Mouse (Mus musculus) hindbrain, postnatal 0 days (tissue): ENCODE measurements around the gene Ethe1. TPM values are rescaled to one million over a fixed set of nuclear protein-coding genes. Genes with fewer than 3 reads are reported as not detected.
A peak's percentile ranks its signal among the peaks of the same experiment; 100 is the strongest.

ENCODE experiments used
- ATAC-seq: fragments of 200-750 bp; cut with Nextera tagmentation; 2 replicates; pipeline ENCODE4 v1.8.0; 2017; ENCODE audit warnings: mild to moderate bottlenecking, moderate TSS enrichment, moderate library complexity
- DNase-seq: peaks from one replicate; pipeline ENCODE4 v3.0.0-alpha.2; 2015; ENCODE audit warnings: low spot score
- H3K27ac ChIP-seq: fragments of 300-500 bp; sonication (generic); 2 replicates; pipeline ENCODE4 v1.5.1; 2014; ENCODE audit warnings: mild to moderate bottlenecking
- H3K27me3 ChIP-seq: fragments of 300-500 bp; sonication (generic); 2 replicates; pipeline ENCODE4 v1.6.1; 2014; ENCODE audit warnings: low read length, mixed read lengths; ENCODE audit not compliant: insufficient read depth
- H3K36me3 ChIP-seq: fragments of 300-500 bp; sonication (generic); 2 replicates; pipeline ENCODE4 v1.6.1; 2014; ENCODE audit warnings: low read length, mixed read lengths; ENCODE audit not compliant: insufficient read depth
- H3K4me1 ChIP-seq: fragments of 300-500 bp; sonication (generic); 2 replicates; pipeline ENCODE4 v1.6.1; 2014; ENCODE audit warnings: antibody characterized with exemption, low read length, mixed read lengths; ENCODE audit not compliant: insufficient read depth
- H3K4me2 ChIP-seq: fragments of 300-500 bp; sonication (generic); 2 replicates; pipeline ENCODE4 v1.6.1; 2014; ENCODE audit warnings: low read depth, mild to moderate bottlenecking, low read length, moderate library complexity, mixed read lengths
- H3K4me3 ChIP-seq: fragments of 300-500 bp; sonication (generic); 2 replicates; pipeline ENCODE4 v1.5.1; 2014; ENCODE audit warnings: low read length
- H3K9ac ChIP-seq: fragments of 300-500 bp; sonication (generic); replicated peaks from 2 replicates; pipeline ENCODE4 v1.6.1; 2014; ENCODE audit warnings: mild to moderate bottlenecking, low read length, moderate library complexity, mixed read lengths
- H3K9me3 ChIP-seq: fragments of 300-500 bp; sonication (generic); 2 replicates; pipeline ENCODE4 v1.6.1; 2016; ENCODE audit warnings: low read length, mixed read lengths
- CTCF ChIP-seq: IDR thresholded peaks from 2 replicates; pipeline ENCODE4 v1.5.1; 2016; ENCODE audit warnings: antibody characterized with exemption, control low read depth, low read depth
- WGBS: fragments of 180-500 bp; shearing (Covaris S2); extraction: QIAGEN DNeasy Blood & Tissue Kit; methylation state at CpG from one replicate; pipeline ENCODE4 v1.1.7; 2014; 5-methylcytosine and 5-hydroxymethylcytosine counted together
- polyA plus RNA-seq: library from polyadenylated mRNA; unstranded; fragments of >200 nt; fragmentation: Nextera tagmentation; extraction: Ambion mirVana; gene quantifications from 2 replicates; pipeline ENCODE4 v1.2.1, GENCODE M21; 2015
- total RNA-seq: library from RNA; depleted of rRNA; stranded (reverse); fragments of >200 nt; gene quantifications from 2 replicates; pipeline ENCODE4 v1.2.3, GENCODE M21; 2014

Ethe1 gene
- total and polyA plus RNA-seq, 2 experiments from 2014 or later: 25.3 to 43.8 TPM

DNA sequence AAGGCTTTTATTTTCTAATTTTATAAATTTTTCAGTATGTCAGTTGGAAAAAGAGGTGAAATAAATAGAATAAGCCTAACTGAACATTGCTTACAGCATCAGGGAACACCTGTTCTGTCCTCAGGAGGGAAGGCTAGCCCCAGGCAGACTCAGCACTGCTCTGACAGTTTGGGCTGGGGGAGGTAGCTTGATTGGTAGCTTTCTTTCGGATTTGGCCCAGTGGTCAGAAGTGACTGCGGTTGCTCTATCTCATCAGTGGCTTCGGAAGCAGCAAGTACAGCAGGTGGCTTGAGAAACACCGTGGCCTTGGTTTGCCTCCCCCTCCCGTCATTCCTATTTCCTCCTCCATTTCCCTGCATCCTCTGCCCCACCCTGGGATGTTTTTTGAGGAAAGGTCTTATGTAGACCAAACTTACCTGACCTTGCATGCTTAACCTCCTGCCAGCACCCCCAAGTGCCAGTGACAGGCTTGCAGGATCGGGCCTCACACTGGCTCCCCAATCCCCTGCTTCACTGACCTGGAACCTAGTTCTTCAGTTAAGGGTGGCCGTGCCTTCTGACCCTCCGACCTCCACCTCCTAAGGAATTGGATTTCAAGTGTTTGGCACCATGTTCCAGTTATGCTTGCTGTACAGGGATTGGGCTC lies 24.0 kb upstream of the Ethe1 start:
- no peak overlapping the region for H3K9ac ChIP-seq
- no peaks in the 10 kb centered on the region for H3K27me3 ChIP-seq
- H3K4me2 ChIP-seq: no peak overlapping the region
- no peaks in the 10 kb centered on the region for H3K9me3 ChIP-seq
- DNase-seq (no peak), ATAC-seq (no peak)
- H3K36me3 ChIP-seq: peaks cover 29% of the 10 kb centered on the region
- WGBS: 86% methylated on average over 8 of the region's 8 CpGs
- no peak overlapping the region for H3K27ac ChIP-seq
- H3K4me1 ChIP-seq: no peaks in the 10 kb centered on the region
- TF ChIP-seq CTCF: no peak
- H3K4me3 ChIP-seq: no peak overlapping the region

DNA sequence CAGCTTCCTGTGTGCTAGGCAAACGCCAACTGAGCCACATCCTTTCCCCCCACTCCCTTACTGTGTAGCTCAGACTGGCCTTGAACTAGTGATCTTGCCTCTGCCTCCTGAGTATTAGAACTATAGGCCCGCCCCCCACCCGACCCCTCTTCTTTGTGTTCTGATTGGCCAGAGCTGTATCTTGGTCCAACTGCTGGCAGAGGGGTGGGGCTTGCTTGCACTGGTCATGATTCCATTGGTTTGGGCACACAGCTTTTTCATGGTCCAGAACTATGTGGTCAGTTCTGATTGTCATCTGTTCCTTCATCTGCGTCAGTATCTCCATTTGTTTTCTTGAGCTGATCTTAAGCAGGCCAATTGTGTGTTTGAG lies 23.5 kb upstream of the Ethe1 start:
- WGBS: 85% methylated on average over 4 of the region's 4 CpGs

DNA sequence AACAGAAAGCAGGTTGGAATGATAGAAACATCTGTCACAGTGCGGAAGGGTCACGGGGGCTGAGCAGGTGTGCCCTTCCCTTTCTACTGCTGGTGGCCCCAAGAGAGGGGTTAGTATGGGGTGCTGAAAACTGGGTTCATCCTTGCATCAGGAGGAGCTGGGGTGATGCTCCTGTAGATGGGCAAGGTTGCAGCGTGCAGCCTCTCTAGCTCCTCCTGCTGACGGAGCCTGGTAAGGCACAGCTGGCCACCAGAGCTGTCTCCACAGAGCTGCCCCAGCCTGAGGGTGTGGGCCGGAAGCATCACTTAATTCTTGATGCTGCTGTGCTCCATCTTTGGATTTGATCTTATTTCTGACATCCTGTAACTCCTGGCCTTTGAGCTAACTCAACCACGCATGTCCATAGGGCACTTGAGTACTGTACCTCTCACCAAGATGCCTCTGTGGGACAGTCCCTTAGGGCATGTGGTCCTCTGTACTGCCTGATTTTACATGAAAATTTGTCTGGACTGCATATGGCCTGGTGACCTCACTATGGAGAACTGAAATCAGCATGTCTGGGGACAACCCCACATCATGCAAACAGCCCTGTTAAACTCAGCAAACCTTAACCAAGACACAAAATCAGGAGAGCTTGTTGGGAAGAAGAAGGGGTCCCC lies 22.6 kb upstream of the Ethe1 start:
- no peak overlapping the region for H3K9ac ChIP-seq
- no peaks in the 10 kb centered on the region for H3K9me3 ChIP-seq
- TF ChIP-seq CTCF: peak; percentile 78
- H3K4me1 ChIP-seq: no peaks in the 10 kb centered on the region
- H3K27ac ChIP-seq: no peak overlapping the region
- no peak overlapping the region for H3K4me2 ChIP-seq
- peak; percentile 69; the same call in 1 of the 2 replicates for ATAC-seq
- H3K36me3 ChIP-seq: peaks cover 35% of the 10 kb centered on the region
- no peak overlapping the region for H3K4me3 ChIP-seq
- peak; percentile 68 for DNase-seq
- no peaks in the 10 kb centered on the region for H3K27me3 ChIP-seq
- 65% methylated on average over 6 of the region's 6 CpGs for WGBS

More for the DNA sequence above, 23.5 kb upstream of the Ethe1 start:
- ATAC-seq: no peak
- Histone ChIP-seq H3K9me3 (no peaks in the 10 kb centered on the region), H3K36me3 (peaks cover 34% of the 10 kb centered on the region), H3K27ac (no peak overlapping the region), H3K4me1 (no peaks in the 10 kb centered on the region), H3K27me3 (no peaks in the 10 kb centered on the region), H3K9ac (no peak overlapping the region), H3K4me2 (no peak overlapping the region), H3K4me3 (no peak overlapping the region)
- TF ChIP-seq CTCF: no peak
- DNase-seq: no peak

DNA sequence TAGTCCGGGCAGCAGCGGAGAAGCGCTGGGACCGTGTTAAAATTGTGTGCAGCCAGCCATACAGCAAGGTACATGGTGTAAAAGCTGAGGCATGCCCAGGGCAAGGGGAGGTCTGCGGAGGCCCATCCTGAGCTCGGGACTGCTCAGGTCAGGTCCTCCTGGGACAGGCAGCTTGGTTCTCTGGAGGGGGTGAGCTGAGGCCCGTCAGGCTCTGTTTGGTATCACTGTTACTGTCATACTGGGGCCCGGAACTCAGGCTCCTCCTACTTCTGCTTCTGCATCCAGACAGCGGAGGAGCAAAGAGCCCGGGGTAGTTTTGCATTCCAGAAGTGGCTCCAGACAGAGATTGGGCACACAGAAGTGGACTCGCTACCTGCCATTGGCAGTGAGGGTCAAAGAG lies 21.7 kb upstream of the Ethe1 start:
- Histone ChIP-seq H3K4me2 (no peak overlapping the region), H3K4me1 (no peaks in the 10 kb centered on the region), H3K4me3 (no peak overlapping the region), H3K9me3 (no peaks in the 10 kb centered on the region), H3K27ac (no peak overlapping the region), H3K27me3 (no peaks in the 10 kb centered on the region), H3K9ac (no peak overlapping the region), H3K36me3 (peaks cover 35% of the 10 kb centered on the region)
- WGBS: 90% methylated on average over 11 of the region's 11 CpGs
- no peak for ATAC-seq
- no peak for DNase-seq
- TF ChIP-seq CTCF: no peak

DNA sequence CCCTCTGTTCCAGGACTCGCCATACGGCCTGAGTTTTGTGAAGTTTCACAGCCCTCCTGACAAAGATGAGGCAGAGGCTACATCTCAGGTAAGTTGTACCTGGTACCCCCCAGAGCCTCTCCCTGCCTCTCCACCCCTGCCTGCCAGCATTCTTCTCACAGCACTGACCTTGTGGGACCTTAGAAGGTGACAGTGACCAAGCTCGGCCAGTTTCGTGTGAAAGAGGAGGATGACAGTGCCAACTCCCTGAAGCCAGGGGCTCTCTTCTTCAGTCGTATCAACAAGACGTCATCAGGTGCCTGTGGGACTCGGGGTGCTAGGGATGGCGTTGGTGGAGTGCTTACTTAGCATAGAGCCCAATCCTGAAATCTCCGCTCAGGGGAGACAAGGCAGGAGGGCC lies 21.1 kb upstream of the Ethe1 start:
- no peak overlapping the region for H3K27ac ChIP-seq
- H3K9me3 ChIP-seq: no peaks in the 10 kb centered on the region
- 95% methylated on average over 9 of the region's 9 CpGs for WGBS
- no peak overlapping the region for H3K9ac ChIP-seq
- H3K27me3 ChIP-seq: no peaks in the 10 kb centered on the region
- ATAC-seq (no peak), DNase-seq (no peak)
- H3K36me3 ChIP-seq: peaks cover 32% of the 10 kb centered on the region; the same call in 1 of the 2 replicates
- H3K4me1 ChIP-seq: no peaks in the 10 kb centered on the region
- H3K4me3 ChIP-seq: no peak overlapping the region
- TF ChIP-seq CTCF: no peak
- no peak overlapping the region for H3K4me2 ChIP-seq

DNA sequence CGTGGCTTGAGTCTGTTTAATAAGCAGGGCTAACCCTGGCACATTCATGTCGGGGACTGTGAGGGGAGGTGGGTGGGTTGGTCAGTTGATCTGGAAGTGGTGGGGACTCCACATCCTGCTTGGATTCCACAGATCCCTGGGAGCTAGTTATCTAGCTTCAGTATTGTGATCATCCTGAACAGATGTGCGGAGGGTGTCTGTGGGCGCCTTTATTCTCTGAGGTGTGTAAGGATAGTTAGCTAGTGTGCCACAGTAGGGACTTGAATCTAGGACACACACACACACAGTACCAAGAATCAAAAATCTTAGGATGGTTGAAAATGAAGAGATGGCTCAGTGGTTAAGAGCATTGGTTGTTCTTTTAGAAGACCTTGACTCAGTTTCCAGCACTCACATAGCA lies 18.8 kb upstream of the Ethe1 start:
- no peak overlapping the region for H3K4me3 ChIP-seq
- ATAC-seq: no peak
- H3K27me3 ChIP-seq: no peaks in the 10 kb centered on the region
- H3K36me3 ChIP-seq: peaks cover 34% of the 10 kb centered on the region
- DNase-seq: no peak
- no peak overlapping the region for H3K4me2 ChIP-seq
- H3K9me3 ChIP-seq: no peaks in the 10 kb centered on the region
- H3K4me1 ChIP-seq: no peaks in the 10 kb centered on the region
- no peak overlapping the region for H3K27ac ChIP-seq
- WGBS: 86% methylated on average over 4 of the region's 4 CpGs
- TF ChIP-seq CTCF: no peak
- no peak overlapping the region for H3K9ac ChIP-seq

DNA sequence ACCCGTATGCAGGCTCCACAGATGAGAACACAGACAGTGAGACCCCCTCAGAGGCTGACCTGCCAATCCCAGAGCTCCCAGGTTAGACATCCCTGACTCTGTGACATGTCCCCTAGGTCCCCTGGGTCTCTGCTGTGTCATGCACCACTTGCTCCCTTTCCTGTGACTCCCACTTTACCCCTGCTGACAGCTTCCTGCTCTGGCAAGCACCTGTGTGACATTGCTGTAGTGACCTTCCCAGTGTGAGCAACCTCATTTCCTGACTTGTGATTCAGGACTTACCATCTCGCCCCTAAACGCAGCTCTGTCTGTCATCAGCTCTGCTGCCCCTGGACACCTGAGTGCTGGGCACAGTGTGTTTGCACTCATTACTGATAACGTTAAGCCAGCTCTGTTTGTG lies 16.3 kb upstream of the Ethe1 start:
- no peak for TF ChIP-seq CTCF
- Histone ChIP-seq H3K4me2 (no peak overlapping the region), H3K9ac (no peak overlapping the region), H3K27me3 (no peaks in the 10 kb centered on the region), H3K4me3 (no peak overlapping the region), H3K9me3 (no peaks in the 10 kb centered on the region), H3K4me1 (no peaks in the 10 kb centered on the region), H3K36me3 (peaks cover 34% of the 10 kb centered on the region), H3K27ac (no peak overlapping the region)
- DNase-seq (no peak), ATAC-seq (no peak)
- 80% methylated on average over 4 of the region's 4 CpGs for WGBS
